ENCODE assay signal across 24 mouse cellular contexts in the genomic region with DNA sequence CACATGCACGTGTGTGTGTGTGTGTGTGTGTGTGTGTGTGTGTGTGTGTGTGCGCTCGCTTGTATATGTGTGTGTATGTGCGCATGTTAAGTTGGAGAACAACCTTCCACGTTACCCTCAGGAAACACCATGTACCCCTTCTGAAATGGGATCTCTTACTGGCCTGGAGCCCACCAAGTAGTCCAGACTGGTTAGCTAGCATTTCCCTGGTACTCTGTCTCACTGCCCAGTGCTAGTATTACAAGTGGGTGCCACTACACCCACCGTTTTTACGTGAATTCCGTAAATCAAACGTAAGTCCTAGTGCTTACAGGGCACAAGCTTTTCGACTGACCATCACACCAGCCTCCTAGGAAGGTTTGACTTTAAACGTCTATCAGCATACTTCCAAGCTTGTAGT.
DNase-seq lines count a peak whose midpoint lies in the region; ATAC-seq lines count a peak whose summit lies in the region.
"Had no signal": no experiment of that assay in that cellular context is flagged by ENCODE, and none has a peak within 500 bp of the region (broad histone marks: within the 10 kb centered on the region; RNA-seq: fewer than 3 reads in every experiment).

No protein-coding gene starts in this region.

- ATAC-seq in liver, embryonic 11.5 days (replicated peaks; ENCODE audit: low FRiP score) = no peak
- no peak for ATAC-seq in liver, embryonic 12.5 days
- ATAC-seq: CD4-positive, CD25-positive, alpha-beta regulatory T cell, adult 4 months; forebrain, embryonic 13.5 days; forebrain, embryonic 16.5 days; hindbrain, postnatal 0 days; inflammation-experienced regulatory T-cells, adult 6 months had no signal

- H3K4me2 ChIP-seq in liver, embryonic 11.5 days = no peak overlapping the region
- no peak overlapping the region for H3K4me2 ChIP-seq in liver, embryonic 12.5 days
- H3K4me2 ChIP-seq: embryonic facial prominence, embryonic 13.5 days; forebrain, embryonic 13.5 days; heart, embryonic 12.5 days; heart, embryonic 15.5 days; hindbrain, embryonic 14.5 days had no signal

- H3K4me3 ChIP-seq in liver, embryonic 11.5 days (ENCODE audit: low read depth, low read length) = no peak overlapping the region
- no peak overlapping the region for H3K4me3 ChIP-seq in liver, embryonic 12.5 days
- no peak overlapping the region for H3K4me3 ChIP-seq in embryonic facial prominence, embryonic 10.5 days
- H3K4me3 ChIP-seq: embryonic facial prominence, embryonic 13.5 days; erythroblast, embryonic 14.5 days; forebrain, embryonic 13.5 days; heart, embryonic 12.5 days; heart, embryonic 15.5 days had no signal

- DNase-seq in heart, adult 11 months = peak; percentile 61
- DNase-seq in heart, postnatal 10 days = no peak
- peak; percentile 9 for DNase-seq in liver, embryonic 11.5 days (ENCODE audit: low spot score)
- DNase-seq in embryonic facial prominence, embryonic 10.5 days (ENCODE audit: low spot score) = peak; percentile 5
- DNase-seq in skeletal muscle tissue, adult 2 months (ENCODE audit: low read depth, low spot score) = peak; percentile 57
- DNase-seq: adrenal gland, adult 2 months; adrenal gland, postnatal 14 days; cerebellum, adult 11 months; cerebellum, adult 2 months; cerebellum, adult 9-11 months; heart, adult 18-20 months; heart, postnatal 14 days; heart, postnatal 4 days had no signal

- no peaks in the 10 kb centered on the region for H3K27me3 ChIP-seq in liver, embryonic 11.5 days (replicated peaks; ENCODE audit: control insufficient read depth, insufficient read depth, low read length)
- H3K27me3 ChIP-seq in liver, embryonic 12.5 days (replicated peaks) = no peaks in the 10 kb centered on the region
- no peaks in the 10 kb centered on the region for H3K27me3 ChIP-seq in embryonic facial prominence, embryonic 10.5 days (replicated peaks; ENCODE audit: low read depth, poor library complexity, severe bottlenecking)
- H3K27me3 ChIP-seq: embryonic facial prominence, embryonic 13.5 days; forebrain, embryonic 13.5 days; heart, embryonic 15.5 days had no signal

- no peak overlapping the region for H3K27ac ChIP-seq in liver, embryonic 11.5 days (ENCODE audit: low read depth, low read length)
- no peak overlapping the region for H3K27ac ChIP-seq in liver, embryonic 12.5 days
- no peak overlapping the region for H3K27ac ChIP-seq in embryonic facial prominence, embryonic 10.5 days (replicated peaks)
- H3K27ac ChIP-seq: embryonic facial prominence, embryonic 13.5 days; forebrain, embryonic 13.5 days; heart, embryonic 15.5 days; hindbrain, embryonic 14.5 days; hindbrain, postnatal 0 days had no signal

- H3K9me3 ChIP-seq in liver, embryonic 11.5 days (ENCODE audit: control insufficient read depth, low read length) = no peaks in the 10 kb centered on the region
- H3K9me3 ChIP-seq in liver, embryonic 12.5 days (replicated peaks) = no peaks in the 10 kb centered on the region
- H3K9me3 ChIP-seq in embryonic facial prominence, embryonic 10.5 days = no peaks in the 10 kb centered on the region
- H3K9me3 ChIP-seq: embryonic facial prominence, embryonic 13.5 days; forebrain, embryonic 13.5 days; heart, embryonic 15.5 days had no signal

- no peaks in the 10 kb centered on the region for H3K4me1 ChIP-seq in liver, embryonic 11.5 days (replicated peaks; ENCODE audit: control insufficient read depth, insufficient read depth, low read length)
- no peaks in the 10 kb centered on the region for H3K4me1 ChIP-seq in liver, embryonic 12.5 days
- H3K4me1 ChIP-seq in embryonic facial prominence, embryonic 10.5 days = peaks cover 7% of the 10 kb centered on the region

- intact Hi-C loops in heart, postnatal 10 days (cut with DNase I) = no loop called here

- WGBS in liver, embryonic 11.5 days = 85% methylated on average over 11 of the region's 11 CpGs
- WGBS in liver, embryonic 12.5 days (ENCODE audit: insufficient replicate concordance) = 70% methylated on average over 11 of the region's 11 CpGs
- 90% methylated on average over 11 of the region's 11 CpGs for WGBS in embryonic facial prominence, embryonic 10.5 days

- peaks cover 3% of the 10 kb centered on the region; the same call in 1 of the 2 replicates for H3K36me3 ChIP-seq in liver, embryonic 11.5 days (ENCODE audit: control insufficient read depth, insufficient read depth, low read length)
- peaks cover 10% of the 10 kb centered on the region for H3K36me3 ChIP-seq in liver, embryonic 12.5 days
- peaks cover 34% of the 10 kb centered on the region for H3K36me3 ChIP-seq in embryonic facial prominence, embryonic 10.5 days (replicated peaks)

- H3K9ac ChIP-seq in liver, embryonic 11.5 days (ENCODE audit: low read depth, low read length) = no peak overlapping the region
- H3K9ac ChIP-seq in liver, embryonic 12.5 days = no peak overlapping the region
- H3K9ac ChIP-seq: embryonic facial prominence, embryonic 13.5 days; forebrain, embryonic 13.5 days; heart, embryonic 12.5 days; heart, embryonic 15.5 days; hindbrain, embryonic 14.5 days had no signal

Comparison
In these comparisons a context has a peak if more than half of its experiments do, and no peak if none do; other contexts are left out.
1. DNase-seq: peak in heart, adult 11 months (single experiment), liver, embryonic 11.5 days (single experiment), embryonic facial prominence, embryonic 10.5 days (single experiment) and skeletal muscle tissue, adult 2 months (single experiment); none in heart, postnatal 10 days (0 of 2).